Mouse (Mus musculus) layer of hippocampus, postnatal 36 days (tissue): ENCODE measurements around the gene Pi4ka. TPM values are rescaled to one million over a fixed set of nuclear protein-coding genes. Genes with fewer than 3 reads are reported as not detected.
A peak's percentile ranks its signal among the peaks of the same experiment; 100 is the strongest.

Experiments
- DNase-seq, 2 experiments: peaks; one replicate each; pipeline ENCODE4 v3.0.0; 2022
- total RNA-seq, 2 experiments: library from RNA; stranded (reverse); gene quantifications; 2 replicates each; pipeline ENCODE4 v1.2.3; 2021

Gene Pi4ka
- total RNA-seq, 2 experiments from 2014 or later, result 270 to 271 TPM

- no peak for DNase-seq
Measured at GRCm38 (mm10) chr16:17271124-17271523, 135.0 kb downstream of the Pi4ka start.

- no peak for DNase-seq
Measured at GRCm38 (mm10) chr16:17269872-17270271, 136.2 kb downstream of the Pi4ka start.

GRCm38 (mm10) chr16:17267937-17268336 is 138.2 kb downstream of the Pi4ka start:
- DNase-seq, result no peak

- no peak for DNase-seq
Measured at GRCm38 (mm10) chr16:17266113-17266512, 140.0 kb downstream of the Pi4ka start.

- no peak for DNase-seq
Measured at GRCm38 (mm10) chr16:17261341-17261740, 144.8 kb downstream of the Pi4ka start.

- no peak for DNase-seq
Measured at GRCm38 (mm10) chr16:17258917-17259316, 147.2 kb downstream of the Pi4ka start.

GRCm38 (mm10) chr16:17257359-17257821 is 148.7 kb downstream of the Pi4ka start:
- DNase-seq, result peak in 1 of 2 experiments; percentile 50

- DNase-seq, result no peak
Measured at GRCm38 (mm10) chr16:17255270-17255669, 150.8 kb downstream of the Pi4ka start.

GRCm38 (mm10) chr16:17254005-17254597 is 152.0 kb downstream of the Pi4ka start:
- no peak for DNase-seq

- DNase-seq, result no peak
Measured at GRCm38 (mm10) chr16:17252841-17253240, 153.3 kb downstream of the Pi4ka start.

GRCm38 (mm10) chr16:17252086-17252726 is 153.9 kb downstream of the Pi4ka start:
- DNase-seq, result no peak

- DNase-seq, result peak in 1 of 2 experiments; percentile 31
Measured at GRCm38 (mm10) chr16:17251539-17251938, 154.6 kb downstream of the Pi4ka start.

- DNase-seq, result no peak
Measured at GRCm38 (mm10) chr16:17249135-17249534, 157.0 kb downstream of the Pi4ka start.

GRCm38 (mm10) chr16:17247727-17248126 is 158.4 kb downstream of the Pi4ka start:
- DNase-seq, result no peak

GRCm38 (mm10) chr16:17244996-17245395 is 161.1 kb downstream of the Pi4ka start:
- no peak for DNase-seq

GRCm38 (mm10) chr16:17243731-17244130 is 162.4 kb downstream of the Pi4ka start:
- DNase-seq, result no peak

- no peak for DNase-seq
Measured at GRCm38 (mm10) chr16:17239409-17239808, 166.7 kb downstream of the Pi4ka start.

GRCm38 (mm10) chr16:17237634-17238033 is 168.5 kb downstream of the Pi4ka start:
- no peak for DNase-seq

GRCm38 (mm10) chr16:17234916-17235665 is 171.0 kb downstream of the Pi4ka start:
- no peak for DNase-seq

- peak; percentile 18 to 26 for DNase-seq
Measured at GRCm38 (mm10) chr16:17234499-17234895, 171.6 kb downstream of the Pi4ka start.

GRCm38 (mm10) chr16:17233702-17234498 is 172.2 kb downstream of the Pi4ka start:
- DNase-seq, result peak; percentile 37 to 49
